Comparison of ENCODE assay signal across 16 mouse cellular contexts in the genomic region with DNA sequence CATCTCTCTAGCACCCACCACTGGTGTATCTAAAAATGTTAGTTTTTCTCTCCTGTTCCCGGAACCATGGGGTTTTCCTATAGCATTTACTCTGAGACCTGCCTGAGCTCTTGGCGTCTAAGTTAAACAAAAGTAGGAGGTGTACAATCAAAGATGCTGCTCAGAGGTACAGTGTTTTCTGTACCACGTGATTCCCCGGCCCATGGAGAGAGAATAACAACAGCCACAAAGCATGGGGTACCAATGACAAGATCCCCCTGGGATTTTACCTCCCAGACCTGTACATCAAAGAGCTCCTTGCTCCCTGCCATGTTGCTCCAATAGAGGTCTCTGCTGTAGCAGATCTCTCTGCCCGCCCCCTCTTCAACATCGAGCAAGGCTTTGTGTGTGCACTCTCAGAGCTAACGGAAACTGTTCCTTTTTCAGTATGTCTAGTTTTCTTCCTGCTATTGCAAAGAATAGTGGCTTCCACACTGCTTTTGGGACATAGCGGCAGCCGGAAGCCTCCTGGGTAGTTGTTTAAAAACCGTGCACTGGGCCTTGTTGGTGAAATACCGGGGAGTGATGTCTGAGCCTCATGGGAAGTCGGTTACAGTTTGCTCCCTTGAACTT.
"Had no signal": no experiment of that assay in that cellular context is flagged by ENCODE, and none has a peak within 500 bp of the region (broad histone marks: within the 10 kb centered on the region; RNA-seq: fewer than 3 reads in every experiment).

No protein-coding gene starts in this region.

- H3K27ac ChIP-seq: kidney, embryonic 15.5 days; left cerebral cortex, adult 2 months had no signal

- H3K4me2 ChIP-seq: kidney, embryonic 15.5 days; liver, embryonic 13.5 days; midbrain, embryonic 11.5 days had no signal

- H3K4me3 ChIP-seq: kidney, embryonic 15.5 days; left cerebral cortex, adult 2 months; liver, embryonic 13.5 days; myocyte had no signal

- H3K9me3 ChIP-seq: kidney, embryonic 15.5 days; liver, embryonic 13.5 days had no signal

- H3K9ac ChIP-seq: kidney, embryonic 15.5 days; liver, embryonic 13.5 days had no signal

- H3K27me3 ChIP-seq: kidney, embryonic 15.5 days; liver, embryonic 13.5 days had no signal

- DNase-seq: kidney, adult 8-10 months; kidney, postnatal 10 days; kidney, postnatal 36 days; layer of hippocampus, postnatal 36 days; liver, embryonic 13.5 days; lung, adult 2 months; lung, postnatal 14 days; lung, postnatal 4 days; midbrain, embryonic 14.5 days; right cerebral cortex, adult 18-20 months; thymus, adult 18-20 months; thymus, postnatal 36 days had no signal

- H3K4me1 ChIP-seq: kidney, embryonic 15.5 days had no signal
